Mouse (Mus musculus) inflammation-experienced regulatory T-cells, adult 6 months (primary cell): ENCODE results near the gene Herc3. TPM values are rescaled to one million over a fixed set of nuclear protein-coding genes. Genes with fewer than 3 reads are reported as not detected.
"Not testable (repeated sequence)": the region's sequence is repeated elsewhere in the genome, so short reads cannot be mapped to it uniquely, and the experiment has no call there.

Experiments used
- ATAC-seq: one replicate; pipeline ENCODE4 v1.8.0; 2017
- polyA plus RNA-seq, 3 experiments: library from polyadenylated mRNA; unstranded; fragments of 100-300 nt; shearing (Covaris generic); gene quantifications; one replicate each; pipeline ENCODE4 v1.2.1; 2017

The Herc3 gene
- polyA plus RNA-seq, 3 experiments from 2014 or later: 19.8 to 20.8 (median 20.1) TPM

GRCm38 (mm10) chr6:58862446-58862993, 31.3 kb downstream of the Herc3 start:
- ATAC-seq: no peak

- ATAC-seq: no peak
Measured at GRCm38 (mm10) chr6:58863631-58864235, 32.5 kb downstream of the Herc3 start.

DNA sequence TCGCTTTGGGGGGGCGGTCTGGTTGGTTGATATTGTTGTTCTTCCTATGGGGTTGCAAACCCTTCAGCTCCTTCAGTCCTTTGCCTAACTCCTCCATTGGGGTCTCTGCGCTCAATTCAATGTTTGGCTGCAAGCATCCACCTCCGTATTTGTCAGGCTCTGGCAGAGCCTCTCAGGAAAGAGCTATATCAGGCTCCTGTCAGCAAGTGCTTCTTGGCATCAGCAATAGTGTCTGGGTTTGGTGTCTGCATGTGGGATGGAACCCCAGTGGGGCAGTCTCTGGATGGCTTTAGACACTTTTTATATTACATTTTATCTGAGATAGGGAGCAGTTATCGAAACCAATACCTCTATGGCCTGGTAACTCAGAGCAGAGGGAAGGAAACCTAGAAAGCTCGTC, 36.6 kb downstream of the Herc3 start:
- ATAC-seq: not testable (repeated sequence)

DNA sequence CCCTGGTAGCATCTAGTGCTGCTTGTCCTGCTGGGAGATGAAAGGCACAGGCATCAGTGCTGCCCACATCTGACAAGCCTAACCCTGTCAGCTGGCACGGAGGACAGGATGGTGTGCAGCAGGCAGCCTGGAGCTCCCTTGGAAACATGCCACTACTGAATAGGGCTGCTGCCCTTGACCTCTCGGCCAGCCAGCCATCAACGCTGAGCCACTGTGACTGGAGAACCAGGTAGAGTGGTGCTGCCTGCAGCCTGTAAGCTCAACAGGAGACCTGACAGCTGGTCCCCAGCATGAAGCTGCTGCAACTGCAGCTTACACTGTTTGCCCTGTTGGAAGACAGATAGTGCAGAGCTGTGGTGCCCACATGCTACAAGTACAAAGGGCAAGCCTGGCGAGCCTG, 48.3 kb downstream of the Herc3 start:
- no peak for ATAC-seq

DNA sequence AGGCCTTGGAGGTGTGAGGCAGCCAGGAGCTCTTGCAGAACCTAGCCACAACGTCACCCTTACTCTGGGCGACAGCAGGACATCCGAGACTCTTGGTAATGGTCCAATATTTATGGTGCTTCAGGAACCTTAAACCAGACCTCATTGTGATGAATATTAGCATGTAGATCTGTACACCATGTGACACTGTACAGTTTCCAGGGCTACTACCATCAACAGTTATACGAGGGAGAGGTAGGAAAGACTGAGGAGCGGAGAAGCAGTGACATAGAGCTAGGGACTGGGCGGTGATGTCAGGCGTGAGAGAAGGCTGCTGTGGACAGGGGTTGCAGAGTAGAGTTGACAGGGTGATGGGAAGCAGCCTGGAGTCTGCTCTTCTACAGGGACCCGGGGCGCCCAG, 48.7 kb downstream of the Herc3 start:
- ATAC-seq: no peak

DNA sequence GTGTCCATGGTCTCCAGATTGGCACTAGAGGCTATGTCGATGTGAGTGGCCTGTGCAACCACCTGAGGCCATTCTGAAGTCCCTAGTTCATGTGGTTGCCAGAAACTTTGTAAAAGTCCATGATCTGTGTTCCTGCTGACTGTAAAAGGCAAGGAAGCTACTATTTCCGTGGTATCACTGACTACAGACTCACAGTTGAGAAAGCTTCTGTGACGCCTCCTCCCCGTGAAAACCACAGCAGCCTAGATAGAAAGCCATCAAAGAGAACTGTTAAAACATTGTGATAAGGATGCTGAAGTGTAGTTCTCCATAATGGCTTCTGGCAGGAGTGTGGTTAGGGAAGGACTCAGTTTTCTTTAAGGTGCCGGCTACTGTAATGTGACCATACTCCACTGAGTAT, 49.6 kb downstream of the Herc3 start:
- ATAC-seq: no peak

DNA sequence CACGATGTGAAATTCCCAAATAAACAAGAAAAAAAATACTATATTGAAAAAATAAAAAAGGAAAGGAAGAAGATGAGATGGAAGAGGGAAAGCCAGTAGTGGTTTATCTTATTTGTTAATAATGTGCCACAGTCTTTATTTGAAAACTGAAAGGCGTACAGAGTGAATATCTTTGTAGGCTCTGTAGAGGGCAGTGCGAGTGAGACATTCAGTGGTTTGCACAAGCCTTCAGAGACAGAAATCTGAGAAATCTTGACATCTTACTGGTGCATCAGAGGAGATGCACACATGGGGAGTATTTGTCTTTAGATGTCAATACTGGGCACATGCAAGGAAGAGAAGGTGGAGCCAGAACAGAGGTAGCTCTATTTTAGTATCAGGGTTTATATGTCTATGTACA, 50.1 kb downstream of the Herc3 start:
- ATAC-seq: no peak

DNA sequence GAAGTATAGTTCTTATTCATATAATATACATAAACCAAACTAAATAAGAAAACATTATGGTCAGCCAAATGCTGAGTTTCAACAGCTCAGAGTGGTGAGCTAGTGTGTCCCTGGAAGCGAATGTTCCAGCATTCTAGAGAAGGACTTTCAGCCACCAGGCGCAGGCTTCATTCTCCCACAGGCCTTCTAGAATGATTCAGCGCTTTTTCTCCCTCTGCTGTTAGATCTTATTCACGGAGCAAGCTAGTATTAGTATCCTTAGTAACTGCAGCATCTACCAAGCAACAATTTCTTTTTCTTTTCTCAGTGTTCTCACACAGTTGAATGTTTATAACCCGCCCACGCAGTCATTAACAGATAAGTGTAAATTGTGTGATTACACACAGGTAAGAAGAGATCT, 51.0 kb downstream of the Herc3 start:
- ATAC-seq: no peak

DNA sequence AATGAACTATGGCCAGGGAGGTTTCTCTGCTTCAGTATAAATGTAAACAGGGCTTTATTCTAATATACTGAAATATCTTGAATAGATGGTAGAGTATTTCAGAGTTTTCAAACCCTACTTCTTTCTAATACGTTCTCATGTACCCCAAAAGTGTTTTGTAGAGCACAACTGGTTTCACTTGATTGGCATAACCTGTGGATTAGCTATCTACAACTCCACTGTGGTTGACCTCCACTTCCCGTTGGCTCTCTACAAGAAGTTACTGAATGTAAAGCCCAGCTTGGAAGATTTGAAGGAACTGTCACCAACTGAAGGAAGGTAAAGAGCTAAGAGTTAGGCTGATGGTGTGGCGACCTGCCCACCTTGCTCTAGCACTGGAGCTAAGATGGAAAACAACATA, 58.7 kb downstream of the Herc3 start:
- no peak for ATAC-seq

GRCm38 (mm10) chr6:58893307-58893706, 62.0 kb downstream of the Herc3 start:
- ATAC-seq: peak; percentile 32

- ATAC-seq: no peak
Measured at GRCm38 (mm10) chr6:58894994-58895393, 63.7 kb downstream of the Herc3 start.

- no peak for ATAC-seq
Measured at GRCm38 (mm10) chr6:58896648-58897047, 65.4 kb downstream of the Herc3 start.

DNA sequence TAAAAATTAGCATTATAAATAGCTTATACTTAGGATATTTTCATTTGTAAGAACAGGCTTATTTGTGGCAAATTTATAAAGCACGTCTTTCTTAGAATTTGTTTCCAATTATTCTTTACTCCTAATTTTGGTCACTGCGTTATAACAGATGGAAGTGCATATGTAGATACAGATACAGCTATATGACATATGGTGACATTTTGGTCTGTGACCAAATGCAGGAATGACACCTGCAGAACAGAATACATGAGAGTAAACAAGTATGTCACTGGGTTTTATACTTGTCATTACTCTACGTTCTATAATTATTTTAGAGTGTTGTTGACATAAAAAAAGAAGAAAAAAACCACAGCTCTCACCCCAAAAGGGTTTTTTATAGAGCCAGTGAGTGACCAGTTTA, 67.8 kb downstream of the Herc3 start:
- no peak for ATAC-seq

- no peak for ATAC-seq
Measured at GRCm38 (mm10) chr6:58900536-58900935, 69.3 kb downstream of the Herc3 start.

GRCm38 (mm10) chr6:58903171-58903570, 71.9 kb downstream of the Herc3 start:
- no peak for ATAC-seq

GRCm38 (mm10) chr6:58904551-58904950, 73.3 kb downstream of the Herc3 start:
- no peak for ATAC-seq

DNA sequence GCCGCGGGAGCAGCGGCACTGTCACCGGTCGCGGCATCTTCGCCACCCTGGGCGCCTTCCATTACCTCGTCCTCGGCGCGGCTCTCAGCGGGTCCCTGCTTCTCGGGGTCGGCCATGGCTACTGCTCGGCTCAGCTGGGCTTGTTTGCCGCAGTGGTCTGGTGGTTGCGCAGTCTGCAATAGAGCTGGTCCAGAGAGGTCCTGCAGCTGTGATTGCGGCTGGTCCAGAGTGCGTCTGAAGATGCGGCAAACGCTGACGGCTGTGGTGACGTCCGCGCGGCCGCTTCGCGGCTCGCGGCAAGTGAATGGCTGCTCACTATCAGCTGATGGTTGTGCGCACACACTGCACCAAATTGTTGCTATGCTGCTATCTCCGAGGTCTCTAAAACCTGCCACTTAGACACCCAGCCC, 75.6 kb downstream of the Herc3 start, which contains the start of gene Nap1l5:
Gene Nap1l5 (minus strand): TSS at position 225 of the 410 bp plus-strand sequence.
- ATAC-seq: no peak

DNA sequence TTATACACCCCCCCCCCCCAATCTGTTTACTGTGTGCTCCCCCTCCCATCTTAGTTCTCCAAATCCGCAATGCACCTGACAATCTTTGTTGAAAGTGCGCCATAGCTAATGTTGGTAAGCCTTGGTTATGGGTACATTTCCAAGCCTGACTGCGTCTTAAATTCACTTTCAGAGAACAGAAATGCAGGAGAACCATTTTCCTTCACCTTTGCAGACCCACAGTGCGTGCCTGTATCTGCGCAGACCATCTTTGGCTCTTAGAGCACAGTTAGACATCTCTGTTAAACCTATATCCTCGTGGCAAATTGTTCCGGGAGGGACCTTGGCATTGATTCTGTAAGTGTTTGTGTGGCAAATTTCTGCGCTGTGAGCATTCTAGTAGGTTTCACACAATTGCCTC, 76.1 kb downstream of the Herc3 start:
- no peak for ATAC-seq

GRCm38 (mm10) chr6:58907791-58908190, 76.5 kb downstream of the Herc3 start:
- no peak for ATAC-seq

DNA sequence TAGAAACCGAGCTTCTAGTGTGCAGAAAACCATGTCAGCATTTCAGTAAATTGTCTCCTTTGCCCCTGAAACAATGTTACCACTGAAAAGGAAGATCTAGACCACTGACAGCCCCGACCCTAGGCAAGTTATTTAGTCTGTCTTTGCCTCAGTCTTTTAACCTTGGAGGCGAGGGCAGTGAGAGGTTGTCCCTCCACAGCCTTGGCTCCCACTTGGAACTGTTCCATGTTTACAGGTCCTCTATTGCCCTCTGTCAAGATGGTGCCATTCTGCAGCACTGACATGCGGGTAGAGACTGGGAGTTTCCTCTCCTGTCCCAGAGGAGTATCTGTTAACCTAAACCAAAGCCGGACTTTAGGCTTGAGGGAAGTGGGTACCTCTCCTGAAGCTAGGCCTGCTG, 81.6 kb downstream of the Herc3 start:
- no peak for ATAC-seq

DNA sequence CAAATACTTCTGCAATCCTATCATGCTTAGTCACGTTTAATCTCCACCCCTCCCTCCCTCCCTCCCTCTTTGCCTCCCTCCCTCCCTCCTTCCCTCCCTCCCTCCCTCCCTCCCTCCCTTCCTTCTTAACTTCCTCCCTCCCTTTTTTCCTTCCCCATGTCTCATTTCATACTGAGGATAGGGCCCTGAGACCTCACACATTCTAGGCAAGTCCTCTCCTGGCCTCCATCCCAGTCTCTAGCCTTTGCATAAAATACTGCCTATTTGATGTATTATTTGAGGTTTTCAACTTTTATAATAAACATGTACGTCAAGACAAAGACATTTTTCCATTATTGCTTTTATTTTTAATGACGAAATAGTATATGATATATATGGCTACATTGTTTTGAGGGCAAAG, 82.3 kb downstream of the Herc3 start:
- no peak for ATAC-seq

DNA sequence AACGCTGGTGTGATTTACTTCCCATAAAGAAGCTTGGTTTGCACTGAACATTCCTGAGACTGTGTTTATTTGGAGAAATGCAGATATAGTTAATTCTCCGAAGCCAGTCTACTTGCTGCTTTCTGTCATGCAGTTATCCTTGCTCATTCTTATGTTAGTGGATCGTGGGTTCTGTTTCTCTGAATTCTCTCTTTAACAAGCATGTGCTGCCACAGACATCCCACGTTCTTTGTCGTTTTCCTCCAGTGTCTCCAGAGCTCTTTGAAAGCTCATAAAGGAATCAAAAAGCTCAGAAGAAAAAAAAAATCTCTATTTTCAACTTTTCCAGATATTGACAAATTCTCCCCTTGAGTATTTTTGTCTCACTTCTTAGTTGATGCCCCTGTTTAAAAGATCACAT, 82.7 kb downstream of the Herc3 start:
- no peak for ATAC-seq

DNA sequence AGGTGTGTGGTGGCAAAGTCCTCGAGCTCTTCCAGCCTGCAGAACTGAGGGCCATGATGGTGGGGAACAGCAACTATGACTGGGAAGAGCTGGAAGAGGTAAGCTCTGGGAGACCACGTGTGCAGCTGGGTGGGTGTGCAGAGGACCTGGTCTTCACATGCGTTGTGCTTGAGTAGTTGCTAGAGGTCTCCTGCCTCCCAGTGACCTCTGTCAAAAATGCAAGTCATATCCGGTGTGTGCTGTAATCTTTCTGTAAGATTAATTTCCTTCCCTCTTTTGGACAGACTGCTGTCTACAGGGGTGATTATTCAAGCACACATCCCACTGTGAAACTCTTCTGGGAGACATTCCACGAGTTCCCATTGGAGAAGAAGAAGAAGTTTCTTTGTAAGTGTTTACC, 85.2 kb downstream of the Herc3 start:
- ATAC-seq: no peak

- ATAC-seq: no peak
Measured at GRCm38 (mm10) chr6:58920735-58921134, 89.5 kb downstream of the Herc3 start.

- no peak for ATAC-seq
Measured at GRCm38 (mm10) chr6:58921623-58922022, 90.4 kb downstream of the Herc3 start.
